Mouse (Mus musculus) adrenal gland, postnatal 25 days (tissue): Measurements from ENCODE around the gene Rnf10. TPM values are rescaled to one million over a fixed set of nuclear protein-coding genes. Genes with fewer than 3 reads are reported as not detected.
"Not testable (repeated sequence)": the region's sequence is repeated elsewhere in the genome, so short reads cannot be mapped to it uniquely, and the experiment has no call there.

Experiments
- DNase-seq: peaks from one replicate; pipeline ENCODE4 v3.0.0; 2021; ENCODE audit warnings: mixed read lengths
- long read RNA-seq: library from polyadenylated mRNA; stranded (forward); transcript quantifications from one replicate; pipeline ENCODE4 v2.0.0, GENCODE M21; 2021
- total RNA-seq: library from RNA; stranded (reverse); gene quantifications from 2 replicates; pipeline ENCODE4 v1.2.3, GENCODE M21; 2021

Gene Rnf10
- 269 and 281 TPM in 2 replicates for total RNA-seq
- long read RNA-seq, transcript Rnf10-203 (17 exons, 3,476 nt): minor isoform, 13 of 385 reads
- long read RNA-seq, transcript Rnf10-202 (17 exons, 3,112 nt): major isoform, 252 of 385 reads
- long read RNA-seq, transcript Rnf10-201 (17 exons, 3,106 nt): minor isoform, 39 of 385 reads
- long read RNA-seq, transcript Rnf10-210 (1 exons, 2,276 nt): minor isoform, 5 of 385 reads
- long read RNA-seq, partial matches to known transcripts: 36 of 385 reads
- long read RNA-seq, other reads (novel, unspliced or antisense): 40 of 385 reads

- peak; percentile 91 for DNase-seq
These were observed at the start of gene Rnf10 for GRCm38 (mm10) chr5:115272812-115273548. Rnf10 (minus strand) TSS chr5:115272898.

GRCm38 (mm10) chr5:115319004-115319940, 46.6 kb upstream of the Rnf10 start:
- DNase-seq: peak; percentile 69

- DNase-seq: no peak
These were observed 45.1 kb upstream of the Rnf10 start for GRCm38 (mm10) chr5:115317645-115318328.

- DNase-seq: no peak
These were observed 44.4 kb upstream of the Rnf10 start for GRCm38 (mm10) chr5:115316968-115317644.

GRCm38 (mm10) chr5:115313668-115313943, 40.9 kb upstream of the Rnf10 start:
- DNase-seq: no peak

- DNase-seq: no peak
These were observed 40.3 kb upstream of the Rnf10 start for GRCm38 (mm10) chr5:115312816-115313667.

GRCm38 (mm10) chr5:115312354-115312753, 39.7 kb upstream of the Rnf10 start:
- no peak for DNase-seq

- DNase-seq: not testable (repeated sequence)
These were observed 29.5 kb upstream of the Rnf10 start for GRCm38 (mm10) chr5:115302190-115302589.

- no peak for DNase-seq
These were observed 28.9 kb upstream of the Rnf10 start for GRCm38 (mm10) chr5:115301615-115302014.

GRCm38 (mm10) chr5:115300792-115301614, 28.3 kb upstream of the Rnf10 start, which contains the start of gene Dynll1:
Dynll1 (minus strand) TSS chr5:115300999.
- peak; percentile 98 for DNase-seq

GRCm38 (mm10) chr5:115300035-115300744, 27.5 kb upstream of the Rnf10 start:
- peak; percentile 58 for DNase-seq

- DNase-seq: no peak
These were observed 23.6 kb upstream of the Rnf10 start for GRCm38 (mm10) chr5:115296347-115296746.

- no peak for DNase-seq
These were observed 21.5 kb upstream of the Rnf10 start for GRCm38 (mm10) chr5:115294173-115294572.

- no peak for DNase-seq
These were observed 12.0 kb upstream of the Rnf10 start for GRCm38 (mm10) chr5:115284735-115285134.

- no peak for DNase-seq
These were observed 7.5 kb upstream of the Rnf10 start for GRCm38 (mm10) chr5:115280050-115280687.

GRCm38 (mm10) chr5:115279226-115280049, 6.7 kb upstream of the Rnf10 start, which contains the start of gene Coq5:
Coq5 (plus strand) TSS chr5:115279666.
- DNase-seq: peak; percentile 90

GRCm38 (mm10) chr5:115278785-115279184, 6.1 kb upstream of the Rnf10 start:
- DNase-seq: no peak
